Mouse (Mus musculus): Measurements from ENCODE around the gene Tmem200b. TPM values are rescaled to one million over a fixed set of nuclear protein-coding genes. Genes with fewer than 3 reads are reported as not detected.

The Tmem200b gene
- total RNA-seq, 2 experiments from 2014 or later, result 1.4 to 2.3 TPM

- no peak for DNase-seq (ENCODE audit: extremely low spot score in 1 of 2, low spot score in 1 of 2)
Observed at GRCm38 (mm10) chr4:131947848-131948247, 26.3 kb downstream of the Tmem200b start.

DNA sequence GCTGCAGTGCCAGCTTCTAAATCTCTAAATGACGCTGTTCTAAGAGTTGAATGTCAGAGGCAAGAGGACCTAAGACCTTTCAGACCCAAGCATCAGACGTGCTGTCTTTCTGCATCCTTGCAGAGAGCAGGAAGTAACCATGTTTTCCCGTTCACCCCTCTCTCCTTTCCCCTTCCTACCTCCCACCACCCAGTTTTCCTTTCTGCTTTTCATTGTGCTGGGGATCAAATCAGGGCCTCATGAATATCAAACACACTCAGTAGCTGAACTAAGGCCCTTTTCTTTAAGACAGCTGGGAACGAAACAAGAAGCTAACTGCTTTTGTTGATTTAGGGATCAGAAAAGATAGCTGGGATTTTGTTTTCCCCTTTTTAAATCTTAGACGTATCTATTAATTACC, 28.3 kb downstream of the Tmem200b start:
- no peak for DNase-seq (ENCODE audit: extremely low spot score in 1 of 2, low spot score in 1 of 2)

- no peak for DNase-seq (ENCODE audit: extremely low spot score in 1 of 2, low spot score in 1 of 2)
Observed at GRCm38 (mm10) chr4:131950657-131951056, 29.1 kb downstream of the Tmem200b start.

DNA sequence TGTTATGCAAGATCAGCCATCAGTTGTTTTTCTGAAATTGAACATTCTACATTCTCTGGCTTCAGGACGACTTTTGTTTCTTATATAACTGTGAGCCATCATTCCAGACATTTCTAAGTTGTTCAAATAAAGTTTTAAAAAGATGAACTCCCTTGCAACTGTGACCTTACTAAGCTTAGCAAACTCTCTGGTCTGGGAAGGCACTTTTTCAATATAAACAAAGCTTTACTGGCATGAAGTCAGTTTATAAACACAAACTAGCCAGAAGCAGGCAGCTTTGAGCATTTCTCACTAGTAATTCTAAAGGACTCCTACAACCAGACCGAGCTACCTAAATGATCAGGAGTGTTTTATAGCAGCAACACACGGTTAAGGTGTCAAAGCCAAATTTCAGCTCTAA, 35.6 kb downstream of the Tmem200b start:
- DNase-seq (ENCODE audit: extremely low spot score in 1 of 2, low spot score in 1 of 2), result no peak

- no peak for DNase-seq (ENCODE audit: extremely low spot score in 1 of 2, low spot score in 1 of 2)
Observed at GRCm38 (mm10) chr4:131968873-131969272, 47.3 kb downstream of the Tmem200b start.

GRCm38 (mm10) chr4:131970244-131970853, 48.8 kb downstream of the Tmem200b start:
- peak in 1 of 2 experiments; percentile 7 for DNase-seq (ENCODE audit: extremely low spot score in 1 of 2, low spot score in 1 of 2)

Other genes with a start within 250 kb of the Tmem200b start
- gene Ptpru, start 83.5 kb upstream of the Tmem200b start, total RNA-seq (2021), result 100 to 1,000 TPM in 1 of 2 experiments, 10 to 100 TPM in 1; 98.0 to 101 TPM
- 10 to 100 TPM; 28.4 to 33.4 TPM for gene Mecr, start 78.3 kb upstream of the Tmem200b start, total RNA-seq (2021)
- gene Srsf4, start 48.2 kb upstream of the Tmem200b start, total RNA-seq (2021), result 10 to 100 TPM; 68.1 to 69.2 TPM
- not detected for gene Gm10300, start 152.9 kb downstream of the Tmem200b start, total RNA-seq (2021)
- 10 to 100 TPM; 16.8 to 24.1 TPM for gene Epb41, start 153.6 kb downstream of the Tmem200b start, total RNA-seq (2021)
- 10 to 100 TPM in 1 of 2 experiments, 1 to 10 TPM in 1; 10.0 to 11.2 TPM for gene Oprd1, start 222.7 kb downstream of the Tmem200b start, total RNA-seq (2021)